Mouse (Mus musculus) lung, adult 2 months (tissue): ENCODE data around the gene B830017H08Rik.

Experiments used
- CTCF ChIP-seq: fragments of 200-500 bp; IDR thresholded peaks from 2 replicates; pipeline ENCODE4 v1.5.1; 2011; ENCODE audit warnings: mild to moderate bottlenecking, low read length, control low read depth; ENCODE audit not compliant: insufficient read depth
- POLR2A ChIP-seq: fragments of 200-500 bp; IDR thresholded peaks from 2 replicates; pipeline ENCODE4 v1.6.1; 2011; ENCODE audit warnings: low read depth, mild to moderate bottlenecking, control low read depth, low read length, borderline replicate concordance; ENCODE audit errors: extremely low read depth

DNA sequence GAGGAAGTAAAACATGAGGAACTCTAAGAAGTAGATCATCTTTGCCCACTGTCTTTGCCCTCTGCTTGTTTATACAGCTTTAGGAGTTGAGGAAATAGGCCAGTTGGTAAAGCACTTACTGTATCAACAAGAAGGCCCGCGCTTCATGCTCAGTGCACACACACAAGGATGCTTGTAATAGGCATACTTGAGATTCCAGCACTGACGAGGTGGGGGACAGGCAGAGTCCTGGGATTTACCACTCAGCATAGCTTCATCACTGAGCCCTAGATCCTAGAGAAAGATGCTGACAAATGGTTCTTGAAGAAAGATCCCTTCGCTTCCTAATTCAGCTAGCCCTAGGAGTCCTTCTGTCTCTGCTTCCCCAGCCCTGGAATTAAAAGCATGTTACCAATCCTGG, 19.7 kb upstream of the B830017H08Rik start:
- TF ChIP-seq POLR2A (no peak), CTCF (no peak)
